Mouse (Mus musculus): Measurements from ENCODE around the gene Nrxn3. TPM values are rescaled to one million over a fixed set of nuclear protein-coding genes. Genes with fewer than 3 reads are reported as not detected.
A peak's percentile ranks its signal among the peaks of the same experiment; 100 is the strongest.

Nrxn3 gene
- polyA plus RNA-seq, 1 experiment from 2014 or later, result 99.5 TPM

DNA sequence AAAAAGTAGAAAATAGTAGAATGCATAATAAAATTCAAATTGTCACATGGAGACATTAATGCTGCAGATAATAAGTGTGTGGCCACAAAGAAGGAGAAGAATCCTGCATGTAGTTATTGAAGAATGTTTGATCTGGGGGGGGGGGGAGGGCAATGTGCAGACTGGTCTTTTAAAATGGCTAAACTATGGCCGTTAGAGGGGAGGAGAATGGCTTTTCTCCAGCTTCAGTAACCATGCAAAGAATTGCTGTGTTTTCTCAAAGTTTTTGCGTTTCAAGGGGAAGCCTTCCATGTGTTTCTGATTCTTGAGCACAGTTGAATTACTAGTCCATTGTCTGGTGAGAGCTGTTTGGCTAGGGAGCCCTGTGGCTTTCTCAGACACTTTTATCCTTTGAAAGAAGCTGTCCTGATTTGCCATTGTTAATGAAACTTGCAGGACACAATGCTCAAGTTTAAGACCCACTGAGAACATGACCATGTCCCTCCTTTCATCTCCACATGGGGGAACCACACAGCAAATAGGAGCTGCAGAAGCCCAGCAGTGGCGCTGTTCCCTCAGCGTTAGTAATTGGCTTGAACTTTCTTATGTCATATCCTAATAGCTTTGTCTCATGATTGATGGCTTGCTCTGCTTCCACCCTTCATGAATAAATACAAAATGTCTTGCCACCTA is 808.1 kb downstream of the Nrxn3 start:
- Histone ChIP-seq H3K4me2 (replicated peaks) (no peak overlapping the region), H3K27ac (replicated peaks) (no peak overlapping the region), H3K9ac (replicated peaks) (no peak overlapping the region), H3K27me3 (no peaks in the 10 kb centered on the region), H3K36me3 (no peaks in the 10 kb centered on the region), H3K4me3 (no peak overlapping the region), H3K9me3 (no peaks in the 10 kb centered on the region), H3K4me1 (no peaks in the 10 kb centered on the region)
- 3% methylated on average over 4 of the region's 4 CpGs for WGBS
- ATAC-seq (replicated peaks), result peak; percentile 55

GRCm38 (mm10) chr12:89551291-89551690 is 828.6 kb downstream of the Nrxn3 start:
- no peaks in the 10 kb centered on the region for H3K9me3 ChIP-seq
- no peak overlapping the region for H3K27ac ChIP-seq (replicated peaks)
- H3K4me2 ChIP-seq (replicated peaks), result no peak overlapping the region
- no peaks in the 10 kb centered on the region for H3K27me3 ChIP-seq
- H3K4me3 ChIP-seq, result no peak overlapping the region
- no peaks in the 10 kb centered on the region for H3K4me1 ChIP-seq
- no peak for ATAC-seq (replicated peaks)
- 49% methylated on average over 2 of the region's 2 CpGs for WGBS
- H3K36me3 ChIP-seq, result no peaks in the 10 kb centered on the region
- no peak overlapping the region for H3K9ac ChIP-seq (replicated peaks)

- Histone ChIP-seq H3K4me2 (replicated peaks) (no peak overlapping the region), H3K36me3 (no peaks in the 10 kb centered on the region), H3K9ac (replicated peaks) (no peak overlapping the region), H3K27ac (replicated peaks) (no peak overlapping the region), H3K9me3 (no peaks in the 10 kb centered on the region), H3K27me3 (no peaks in the 10 kb centered on the region), H3K4me1 (no peaks in the 10 kb centered on the region), H3K4me3 (no peak overlapping the region)
- no peak for ATAC-seq (replicated peaks)
- WGBS, result 74% methylated on average over 4 of the region's 4 CpGs
These were observed 830.7 kb downstream of the Nrxn3 start for GRCm38 (mm10) chr12:89553223-89553880.

- 86% methylated on average over 2 of the region's 2 CpGs for WGBS
- H3K36me3 ChIP-seq, result no peaks in the 10 kb centered on the region
- H3K4me3 ChIP-seq, result no peak overlapping the region
- H3K27me3 ChIP-seq, result no peaks in the 10 kb centered on the region
- no peaks in the 10 kb centered on the region for H3K4me1 ChIP-seq
- ATAC-seq (replicated peaks), result no peak
- no peak overlapping the region for H3K4me2 ChIP-seq (replicated peaks)
- H3K9me3 ChIP-seq, result no peaks in the 10 kb centered on the region
- no peak overlapping the region for H3K9ac ChIP-seq (replicated peaks)
- no peak overlapping the region for H3K27ac ChIP-seq (replicated peaks)
These were observed 831.5 kb downstream of the Nrxn3 start for GRCm38 (mm10) chr12:89554171-89554570.

GRCm38 (mm10) chr12:89554740-89555430 is 832.2 kb downstream of the Nrxn3 start:
- Histone ChIP-seq H3K4me1 (no peaks in the 10 kb centered on the region), H3K9ac (replicated peaks) (no peak overlapping the region), H3K36me3 (no peaks in the 10 kb centered on the region), H3K4me2 (replicated peaks) (no peak overlapping the region), H3K27me3 (no peaks in the 10 kb centered on the region), H3K4me3 (no peak overlapping the region), H3K27ac (replicated peaks) (no peak overlapping the region), H3K9me3 (no peaks in the 10 kb centered on the region)
- ATAC-seq (replicated peaks), result no peak
- WGBS, result 75% methylated on average over 2 of the region's 2 CpGs

DNA sequence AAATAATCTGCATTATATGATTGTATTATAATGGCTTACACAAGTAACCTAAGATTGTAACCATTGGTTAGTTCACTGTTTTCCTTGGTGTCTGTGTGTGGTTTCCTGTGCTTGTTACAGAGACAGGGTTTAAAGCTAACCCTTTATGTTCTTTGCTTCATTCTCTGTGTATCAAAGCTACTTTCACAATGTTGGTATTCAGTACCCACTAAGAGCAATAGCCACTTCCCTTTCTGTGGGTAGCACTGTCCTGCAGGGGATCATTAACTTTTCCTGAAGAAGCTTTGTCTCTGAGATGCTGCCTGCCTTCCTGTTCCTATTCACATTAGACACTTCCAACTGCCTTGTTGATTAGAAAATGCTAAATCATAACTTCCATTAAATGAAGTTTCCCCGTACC is 836.2 kb downstream of the Nrxn3 start:
- H3K9me3 ChIP-seq, result no peaks in the 10 kb centered on the region
- no peak for ATAC-seq (replicated peaks)
- H3K4me2 ChIP-seq (replicated peaks), result no peak overlapping the region
- H3K36me3 ChIP-seq, result no peaks in the 10 kb centered on the region
- H3K4me1 ChIP-seq, result no peaks in the 10 kb centered on the region
- no peaks in the 10 kb centered on the region for H3K27me3 ChIP-seq
- WGBS, result 73% methylated on average over 1 of the region's 1 CpGs
- H3K9ac ChIP-seq (replicated peaks), result no peak overlapping the region
- no peak overlapping the region for H3K4me3 ChIP-seq
- no peak overlapping the region for H3K27ac ChIP-seq (replicated peaks)

DNA sequence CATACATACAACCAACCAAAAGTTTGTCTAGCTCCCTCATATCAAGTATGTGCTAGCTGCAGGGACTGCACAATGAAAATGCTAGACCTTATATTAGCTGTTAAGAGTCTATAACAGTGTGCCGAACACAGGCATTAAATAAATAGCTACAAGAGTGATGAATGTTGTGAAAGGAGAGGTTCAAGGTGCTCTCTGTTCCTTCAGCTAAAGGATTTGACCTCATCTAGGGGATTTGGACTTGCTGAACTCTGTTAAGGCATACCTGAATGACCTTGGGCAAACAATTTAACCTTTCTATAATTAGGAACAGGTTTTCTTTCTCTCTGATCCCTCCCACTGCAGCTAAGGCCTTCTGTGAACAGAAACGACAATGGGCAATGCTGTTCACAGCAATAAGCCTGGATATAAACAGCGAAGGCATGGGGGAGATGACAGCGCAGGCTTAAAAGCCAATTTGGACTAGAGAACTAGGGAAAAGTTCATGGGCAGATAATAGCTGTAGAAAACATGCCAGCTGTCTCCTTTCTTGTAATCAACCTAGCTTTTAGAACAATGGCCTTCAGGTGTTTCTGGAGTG is 839.4 kb downstream of the Nrxn3 start:
- Histone ChIP-seq H3K4me3 (no peak overlapping the region), H3K36me3 (no peaks in the 10 kb centered on the region), H3K27me3 (no peaks in the 10 kb centered on the region), H3K9ac (replicated peaks) (no peak overlapping the region), H3K27ac (replicated peaks) (no peak overlapping the region), H3K9me3 (no peaks in the 10 kb centered on the region), H3K4me2 (replicated peaks) (no peak overlapping the region), H3K4me1 (no peaks in the 10 kb centered on the region)
- ATAC-seq (replicated peaks), result no peak
- WGBS, result 71% methylated on average over 4 of the region's 4 CpGs

GRCm38 (mm10) chr12:89568723-89569377 is 846.2 kb downstream of the Nrxn3 start:
- H3K27me3 ChIP-seq, result no peaks in the 10 kb centered on the region
- WGBS, result 83% methylated on average over 6 of the region's 6 CpGs
- no peak overlapping the region for H3K9ac ChIP-seq (replicated peaks)
- no peak overlapping the region for H3K27ac ChIP-seq (replicated peaks)
- no peak overlapping the region for H3K4me2 ChIP-seq (replicated peaks)
- H3K4me1 ChIP-seq, result no peaks in the 10 kb centered on the region
- no peaks in the 10 kb centered on the region for H3K9me3 ChIP-seq
- no peaks in the 10 kb centered on the region for H3K36me3 ChIP-seq
- H3K4me3 ChIP-seq, result no peak overlapping the region
- ATAC-seq (replicated peaks), result no peak

GRCm38 (mm10) chr12:89592459-89592858 is 869.8 kb downstream of the Nrxn3 start:
- no peak for ATAC-seq (replicated peaks)
- WGBS, result 84% methylated on average over 4 of the region's 4 CpGs

GRCm38 (mm10) chr12:89613670-89614069 is 891.0 kb downstream of the Nrxn3 start:
- H3K4me3 ChIP-seq, result no peak overlapping the region
- WGBS, result 18% methylated on average over 2 of the region's 2 CpGs

More at GRCm38 (mm10) chr12:89592459-89592858, 869.8 kb downstream of the Nrxn3 start:
- H3K9ac ChIP-seq (replicated peaks), result no peak overlapping the region
- H3K27ac ChIP-seq (replicated peaks), result no peak overlapping the region
- no peaks in the 10 kb centered on the region for H3K27me3 ChIP-seq
- H3K4me2 ChIP-seq (replicated peaks), result no peak overlapping the region
- no peaks in the 10 kb centered on the region for H3K4me1 ChIP-seq
- no peak overlapping the region for H3K4me3 ChIP-seq
- H3K9me3 ChIP-seq, result no peaks in the 10 kb centered on the region
- no peaks in the 10 kb centered on the region for H3K36me3 ChIP-seq

DNA sequence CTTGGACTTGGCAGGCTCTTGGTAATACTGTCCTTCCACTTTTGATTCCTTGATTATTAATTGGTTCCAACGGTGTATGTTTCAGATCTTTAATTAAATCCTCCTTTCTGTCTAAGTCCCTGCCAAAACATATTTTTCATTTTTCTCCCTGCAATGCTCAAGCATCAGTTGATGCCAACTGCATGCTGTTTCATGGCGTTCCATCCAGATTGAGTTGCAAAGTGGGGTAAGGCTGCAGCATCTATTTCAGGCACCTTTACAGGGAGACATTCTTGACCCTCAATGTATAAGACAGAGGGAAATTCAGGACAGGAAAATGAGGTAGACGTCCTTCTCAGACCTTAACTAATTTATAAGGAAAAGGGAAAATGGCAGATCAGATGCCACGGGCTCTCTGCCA is 903.1 kb downstream of the Nrxn3 start:
- H3K4me1 ChIP-seq, result no peaks in the 10 kb centered on the region
- no peaks in the 10 kb centered on the region for H3K9me3 ChIP-seq
- WGBS, result 72% methylated on average over 4 of the region's 4 CpGs
- no peaks in the 10 kb centered on the region for H3K36me3 ChIP-seq
- H3K27ac ChIP-seq (replicated peaks), result no peak overlapping the region
- ATAC-seq (replicated peaks), result no peak
- H3K27me3 ChIP-seq, result no peaks in the 10 kb centered on the region
- no peak overlapping the region for H3K4me3 ChIP-seq
- no peak overlapping the region for H3K4me2 ChIP-seq (replicated peaks)
- no peak overlapping the region for H3K9ac ChIP-seq (replicated peaks)

More at GRCm38 (mm10) chr12:89613670-89614069, 891.0 kb downstream of the Nrxn3 start:
- H3K36me3 ChIP-seq, result no peaks in the 10 kb centered on the region
- H3K9ac ChIP-seq (replicated peaks), result no peak overlapping the region
- no peaks in the 10 kb centered on the region for H3K9me3 ChIP-seq
- H3K27me3 ChIP-seq, result no peaks in the 10 kb centered on the region
- H3K27ac ChIP-seq (replicated peaks), result 0 out of 2 replicates have a peak overlapping the region, but pooled peaks have one; percentile 11
- H3K4me1 ChIP-seq, result peaks cover 8% of the 10 kb centered on the region; the same call in 1 of the 2 replicates
- no peak for ATAC-seq (replicated peaks)
- H3K4me2 ChIP-seq (replicated peaks), result no peak overlapping the region

GRCm38 (mm10) chr12:89640046-89640445 is 917.4 kb downstream of the Nrxn3 start:
- Histone ChIP-seq H3K27me3 (no peaks in the 10 kb centered on the region), H3K36me3 (no peaks in the 10 kb centered on the region), H3K4me3 (no peak overlapping the region), H3K4me1 (no peaks in the 10 kb centered on the region), H3K27ac (replicated peaks) (no peak overlapping the region), H3K9me3 (no peaks in the 10 kb centered on the region), H3K9ac (replicated peaks) (no peak overlapping the region), H3K4me2 (replicated peaks) (no peak overlapping the region)
- whole genome bisulfite sequencing, result 87% methylated on average over 4 of the region's 4 CpGs
- no peak for ATAC-seq (replicated peaks)

Data from forebrain, embryonic 15.5 days (tissue).